Mouse (Mus musculus): Measurements from ENCODE around the gene Dkk2. TPM values are rescaled to one million over a fixed set of nuclear protein-coding genes. Genes with fewer than 3 reads are reported as not detected.

The Dkk2 gene
- polyA plus RNA-seq, 1 experiment from 2014 or later: 0.55 TPM

DNA sequence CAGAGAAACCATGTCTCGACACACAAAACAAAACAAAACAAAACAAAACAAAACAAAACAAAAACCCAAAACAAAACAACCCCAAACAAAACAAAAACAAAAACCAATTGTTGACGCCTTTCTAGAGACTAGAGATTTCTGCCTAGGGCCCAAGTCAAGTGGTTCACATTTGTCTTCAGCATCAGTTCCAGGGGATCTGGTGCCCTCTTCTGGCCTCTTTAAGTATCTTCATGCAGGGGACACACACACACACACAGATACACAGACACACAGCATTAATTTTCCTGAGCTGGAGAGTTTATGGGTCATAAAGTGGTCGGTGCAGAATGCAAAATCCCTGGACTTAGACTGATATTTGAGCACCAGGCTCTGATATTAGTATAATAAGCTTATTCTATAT is 7.9 kb downstream of the Dkk2 start:
- 92% methylated on average over 3 of the region's 3 CpGs for WGBS (ENCODE audit: missing documents)
- no peak overlapping the region for H3K4me3 ChIP-seq (ENCODE audit: inconsistent target)
- H3K79me2 ChIP-seq (ENCODE audit: inconsistent target): no peaks in the 10 kb centered on the region
- H3K27ac ChIP-seq: no peak overlapping the region
- H3K36me3 ChIP-seq (ENCODE audit: inconsistent target): no peaks in the 10 kb centered on the region

DNA sequence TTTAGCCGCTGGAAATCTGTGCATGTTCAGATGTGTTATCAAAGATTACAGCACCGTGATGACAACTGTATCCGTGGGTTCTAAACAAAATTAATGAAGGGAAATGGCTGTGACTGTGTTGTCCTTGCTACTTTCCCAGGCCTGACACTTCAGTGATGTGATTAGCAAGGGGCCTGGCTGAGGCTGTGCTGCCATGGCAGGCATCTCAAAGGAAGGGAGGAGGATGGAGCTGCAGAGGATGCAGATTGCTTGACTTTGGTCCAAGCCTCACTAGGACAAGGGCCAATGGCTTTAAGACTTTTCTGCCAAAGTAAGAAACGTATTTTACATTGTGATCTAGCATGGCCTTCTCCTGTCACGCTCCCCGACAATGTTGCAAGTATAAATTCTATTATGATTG is 11.2 kb downstream of the Dkk2 start:
- 93% methylated on average over 6 of the region's 6 CpGs for WGBS (ENCODE audit: missing documents)

DNA sequence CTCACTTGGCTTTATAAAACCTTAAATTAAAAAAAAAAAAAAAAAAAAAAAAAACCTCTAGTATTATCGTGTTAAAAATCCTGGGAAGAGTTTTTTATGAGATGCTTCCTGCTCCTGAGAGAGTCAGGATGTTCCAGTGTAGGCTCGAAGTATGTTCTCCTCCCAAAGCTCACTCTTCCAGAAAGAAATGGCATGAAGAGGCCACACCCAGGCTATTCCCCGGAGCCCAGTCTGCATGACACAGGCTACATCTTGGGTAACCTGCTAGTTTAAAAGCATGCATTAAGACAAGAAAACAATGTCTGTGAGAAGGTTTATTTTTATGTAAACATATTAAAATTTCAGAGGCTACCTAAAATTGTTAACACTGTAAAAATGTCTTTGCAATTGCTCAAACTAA is 15.7 kb downstream of the Dkk2 start:
- 80% methylated on average over 3 of the region's 3 CpGs for WGBS (ENCODE audit: missing documents)
- H3K79me2 ChIP-seq (ENCODE audit: inconsistent target): no peaks in the 10 kb centered on the region
- no peak overlapping the region for H3K4me3 ChIP-seq (ENCODE audit: inconsistent target)
- no peaks in the 10 kb centered on the region for H3K36me3 ChIP-seq (ENCODE audit: inconsistent target)
- H3K27ac ChIP-seq: no peak overlapping the region

More for the DNA sequence above, 11.2 kb downstream of the Dkk2 start:
- Histone ChIP-seq H3K27ac (no peak overlapping the region), H3K4me3 (ENCODE audit: inconsistent target) (no peak overlapping the region), H3K79me2 (ENCODE audit: inconsistent target) (no peaks in the 10 kb centered on the region), H3K36me3 (ENCODE audit: inconsistent target) (no peaks in the 10 kb centered on the region)

DNA sequence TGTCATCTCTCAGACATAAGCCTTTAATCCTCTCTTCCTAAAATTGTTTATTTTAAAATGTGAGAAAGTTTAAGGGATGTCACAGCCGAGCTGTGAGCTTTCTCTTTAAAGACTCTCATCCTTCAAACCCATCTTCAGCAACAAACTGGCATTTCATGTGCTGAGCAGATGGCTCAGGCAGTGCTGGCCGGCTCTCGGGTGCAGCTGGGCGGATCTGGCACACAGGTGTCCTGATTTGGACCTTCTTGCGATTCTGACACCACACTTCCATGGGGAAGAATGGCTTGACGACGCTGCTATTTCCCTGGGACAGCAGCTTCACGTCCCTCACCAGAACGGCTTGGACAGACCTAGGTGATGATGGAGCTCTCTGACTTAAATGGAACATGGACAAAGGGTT is 17.9 kb downstream of the Dkk2 start:
- no peaks in the 10 kb centered on the region for H3K79me2 ChIP-seq (ENCODE audit: inconsistent target)
- no peaks in the 10 kb centered on the region for H3K36me3 ChIP-seq (ENCODE audit: inconsistent target)
- H3K27ac ChIP-seq: peak overlapping the region; percentile 37
- 72% methylated on average over 9 of the region's 9 CpGs for WGBS (ENCODE audit: missing documents)
- no peak overlapping the region for H3K4me3 ChIP-seq (ENCODE audit: inconsistent target)

DNA sequence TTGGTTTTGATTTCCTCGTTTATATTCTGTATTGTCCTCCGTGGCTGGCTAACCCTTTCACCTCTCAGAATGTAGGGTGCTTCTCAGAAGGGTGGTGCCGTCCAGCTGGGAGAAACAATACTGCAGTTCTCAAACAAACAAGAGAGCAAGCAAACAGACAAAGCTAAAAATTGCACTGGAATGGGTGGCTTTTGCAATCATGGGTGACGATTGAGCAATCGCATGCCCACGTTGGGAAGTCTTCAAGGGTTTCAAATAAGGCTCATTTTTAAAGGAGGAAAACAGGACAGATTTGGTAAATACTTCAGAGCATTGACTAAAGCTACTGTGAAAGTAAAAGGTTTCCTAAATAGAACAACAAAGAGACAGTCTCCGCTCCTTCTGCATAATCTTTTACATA is 18.4 kb downstream of the Dkk2 start:
- H3K4me3 ChIP-seq (ENCODE audit: inconsistent target): no peak overlapping the region
- WGBS (ENCODE audit: missing documents): 35% methylated on average over 7 of the region's 7 CpGs
- H3K79me2 ChIP-seq (ENCODE audit: inconsistent target): no peaks in the 10 kb centered on the region
- H3K36me3 ChIP-seq (ENCODE audit: inconsistent target): no peaks in the 10 kb centered on the region
- H3K27ac ChIP-seq: peak overlapping the region; percentile 37

- 9% methylated on average over 7 of the region's 7 CpGs for WGBS (ENCODE audit: missing documents)
These were observed 30.9 kb downstream of the Dkk2 start for GRCm38 (mm10) chr3:132115772-132116511.

GRCm38 (mm10) chr3:132121344-132121743 is 36.3 kb downstream of the Dkk2 start:
- 96% methylated on average over 5 of the region's 5 CpGs for WGBS (ENCODE audit: missing documents)

More at GRCm38 (mm10) chr3:132115772-132116511, 30.9 kb downstream of the Dkk2 start:
- H3K36me3 ChIP-seq (ENCODE audit: inconsistent target): no peaks in the 10 kb centered on the region
- peak overlapping the region; percentile 84 for H3K27ac ChIP-seq
- H3K4me3 ChIP-seq (ENCODE audit: inconsistent target): no peak overlapping the region
- no peaks in the 10 kb centered on the region for H3K79me2 ChIP-seq (ENCODE audit: inconsistent target)

DNA sequence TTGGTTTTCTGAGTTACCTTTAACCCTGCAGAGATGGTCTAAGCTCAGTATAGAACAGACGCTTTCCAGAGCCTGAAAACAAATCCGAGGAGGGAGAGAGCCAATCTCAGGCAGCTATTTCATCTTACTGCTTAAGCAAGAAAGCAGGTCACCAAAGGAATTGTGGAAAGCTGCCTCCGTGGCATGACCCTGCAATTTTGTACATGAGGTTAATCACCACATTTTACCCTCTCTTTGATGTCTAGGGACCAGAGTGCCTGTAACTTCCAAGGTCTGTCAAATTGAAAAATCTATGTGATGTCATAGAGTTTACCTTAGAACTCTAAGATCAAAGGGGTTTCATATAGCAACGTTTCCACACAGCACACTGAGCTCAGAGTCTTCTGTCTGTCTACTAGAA is 37.5 kb downstream of the Dkk2 start:
- no peaks in the 10 kb centered on the region for H3K36me3 ChIP-seq (ENCODE audit: inconsistent target)
- WGBS (ENCODE audit: missing documents): 78% methylated on average over 4 of the region's 4 CpGs
- H3K27ac ChIP-seq: no peak overlapping the region
- H3K79me2 ChIP-seq (ENCODE audit: inconsistent target): no peaks in the 10 kb centered on the region
- no peak overlapping the region for H3K4me3 ChIP-seq (ENCODE audit: inconsistent target)

More at GRCm38 (mm10) chr3:132121344-132121743, 36.3 kb downstream of the Dkk2 start:
- Histone ChIP-seq H3K79me2 (ENCODE audit: inconsistent target) (no peaks in the 10 kb centered on the region), H3K27ac (no peak overlapping the region), H3K4me3 (ENCODE audit: inconsistent target) (no peak overlapping the region), H3K36me3 (ENCODE audit: inconsistent target) (no peaks in the 10 kb centered on the region)

- 83% methylated on average over 8 of the region's 8 CpGs for WGBS (ENCODE audit: missing documents)
- H3K27ac ChIP-seq: no peak overlapping the region
- no peak overlapping the region for H3K4me3 ChIP-seq (ENCODE audit: inconsistent target)
- H3K79me2 ChIP-seq (ENCODE audit: inconsistent target): no peaks in the 10 kb centered on the region
- no peaks in the 10 kb centered on the region for H3K36me3 ChIP-seq (ENCODE audit: inconsistent target)
These were observed 40.2 kb downstream of the Dkk2 start for GRCm38 (mm10) chr3:132125227-132125740.

DNA sequence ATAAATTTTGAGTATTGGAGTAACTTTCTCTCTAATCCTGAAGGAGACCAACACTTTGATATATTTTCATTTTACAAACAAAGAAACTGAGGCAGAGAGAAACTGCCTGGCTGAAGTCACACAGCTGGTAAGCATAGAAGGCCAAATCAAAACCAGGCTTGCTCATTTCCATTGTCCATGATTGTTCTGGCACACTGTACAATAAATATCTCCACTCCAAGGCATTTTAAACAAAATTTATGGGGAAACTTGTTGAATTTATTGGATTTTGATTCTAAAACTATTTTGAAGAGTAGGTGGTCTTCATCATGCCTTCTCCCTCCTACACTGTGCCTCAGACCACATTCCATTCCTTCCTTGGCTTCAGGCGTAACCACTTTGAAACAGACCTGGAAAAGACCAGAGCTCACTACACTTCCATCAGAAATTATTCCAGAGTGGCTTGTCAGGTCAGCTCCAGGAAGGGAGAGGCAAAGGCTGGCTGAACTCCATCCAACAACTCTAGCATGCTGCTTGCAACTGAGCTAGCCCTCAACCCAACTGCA is 44.7 kb downstream of the Dkk2 start:
- Histone ChIP-seq H3K79me2 (ENCODE audit: inconsistent target) (no peaks in the 10 kb centered on the region), H3K36me3 (ENCODE audit: inconsistent target) (no peaks in the 10 kb centered on the region), H3K27ac (no peak overlapping the region), H3K4me3 (ENCODE audit: inconsistent target) (no peak overlapping the region)
- 91% methylated on average over 1 of the region's 1 CpGs for WGBS (ENCODE audit: missing documents)

GRCm38 (mm10) chr3:132130781-132131180 is 45.7 kb downstream of the Dkk2 start:
- 82% methylated on average over 3 of the region's 3 CpGs for WGBS (ENCODE audit: missing documents)
- H3K4me3 ChIP-seq (ENCODE audit: inconsistent target): no peak overlapping the region
- no peak overlapping the region for H3K27ac ChIP-seq
- H3K79me2 ChIP-seq (ENCODE audit: inconsistent target): no peaks in the 10 kb centered on the region
- no peaks in the 10 kb centered on the region for H3K36me3 ChIP-seq (ENCODE audit: inconsistent target)

- no peak overlapping the region for H3K27ac ChIP-seq
- no peaks in the 10 kb centered on the region for H3K36me3 ChIP-seq (ENCODE audit: inconsistent target)
- no peaks in the 10 kb centered on the region for H3K79me2 ChIP-seq (ENCODE audit: inconsistent target)
- 97% methylated on average over 4 of the region's 4 CpGs for WGBS (ENCODE audit: missing documents)
- no peak overlapping the region for H3K4me3 ChIP-seq (ENCODE audit: inconsistent target)
These were observed 46.8 kb downstream of the Dkk2 start for GRCm38 (mm10) chr3:132131939-132132338.

- no peaks in the 10 kb centered on the region for H3K79me2 ChIP-seq (ENCODE audit: inconsistent target)
- H3K4me3 ChIP-seq (ENCODE audit: inconsistent target): no peak overlapping the region
- no peak overlapping the region for H3K27ac ChIP-seq
- no peaks in the 10 kb centered on the region for H3K36me3 ChIP-seq (ENCODE audit: inconsistent target)
- 36% methylated on average over 1 of the region's 1 CpGs for WGBS (ENCODE audit: missing documents)
These were observed 49.4 kb downstream of the Dkk2 start for GRCm38 (mm10) chr3:132134502-132134901.

DNA sequence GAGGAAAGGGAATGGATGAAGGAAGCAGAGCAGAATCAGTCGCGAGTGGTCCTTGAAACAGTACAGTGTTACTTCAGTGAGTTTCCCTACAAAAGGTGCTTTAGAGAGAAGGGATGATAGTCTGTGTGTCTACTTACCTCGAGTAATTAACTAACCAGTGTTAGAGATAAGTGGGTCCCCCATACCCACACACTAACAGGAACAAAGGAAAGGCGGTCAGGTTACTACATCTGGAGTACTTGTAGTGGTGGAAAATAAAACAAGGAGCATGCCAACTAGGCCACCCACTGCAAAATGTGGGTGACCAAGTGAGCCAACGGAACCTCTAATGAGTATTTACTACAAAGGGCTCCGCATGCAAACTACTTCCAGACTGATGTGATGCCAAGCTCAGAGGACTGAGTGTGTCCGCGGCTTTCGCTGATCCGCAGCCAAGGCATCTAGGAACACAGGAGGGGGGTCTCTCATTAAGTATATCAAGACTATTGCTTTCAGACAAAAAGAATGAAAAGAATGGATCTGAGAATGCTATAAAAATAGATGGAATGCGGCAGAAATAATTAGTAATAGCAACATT is 52.8 kb downstream of the Dkk2 start:
- WGBS (ENCODE audit: missing documents): 87% methylated on average over 11 of the region's 11 CpGs
- H3K4me3 ChIP-seq (ENCODE audit: inconsistent target): no peak overlapping the region
- no peak overlapping the region for H3K27ac ChIP-seq
- H3K36me3 ChIP-seq (ENCODE audit: inconsistent target): no peaks in the 10 kb centered on the region
- H3K79me2 ChIP-seq (ENCODE audit: inconsistent target): no peaks in the 10 kb centered on the region

- no peak overlapping the region for H3K4me3 ChIP-seq (ENCODE audit: inconsistent target)
- WGBS (ENCODE audit: missing documents): 49% methylated on average over 4 of the region's 4 CpGs
- H3K79me2 ChIP-seq (ENCODE audit: inconsistent target): no peaks in the 10 kb centered on the region
- no peaks in the 10 kb centered on the region for H3K36me3 ChIP-seq (ENCODE audit: inconsistent target)
- H3K27ac ChIP-seq: no peak overlapping the region
These were observed 55.9 kb downstream of the Dkk2 start for GRCm38 (mm10) chr3:132141031-132141430.
